Mouse (Mus musculus): ENCODE measurements around the gene Mboat7. TPM values are rescaled to one million over a fixed set of nuclear protein-coding genes. Genes with fewer than 3 reads are reported as not detected.

Mboat7 gene
- polyA plus RNA-seq, 1 experiment, result 45.8 TPM

GRCm38 (mm10) chr7:3674507-3675227 is 18.7 kb downstream of the Mboat7 start:
- TF ChIP-seq CTCF (IDR thresholded peaks at IDR 0.05; ENCODE audit: control insufficient read depth, insufficient read depth, insufficient read length) (peak; percentile 86), USF1 (IDR thresholded peaks at IDR 0.05; ENCODE audit: low read depth) (no peak), MYOD1 (IDR thresholded peaks at IDR 0.05; ENCODE audit: control insufficient read depth, insufficient read length, low read depth) (no peak)
- Histone ChIP-seq H3K79me2 (ENCODE audit: control insufficient read depth, insufficient read depth) (no peaks in the 10 kb centered on the region), H3K27me3 (ENCODE audit: control insufficient read depth, insufficient read depth, insufficient read length) (no peaks in the 10 kb centered on the region), H3K79me3 (ENCODE audit: low read depth) (no peaks in the 10 kb centered on the region), H3ac (ENCODE audit: control insufficient read depth, insufficient read length, low read depth) (no peak overlapping the region), H3K4me3 (ENCODE audit: insufficient read depth, poor library complexity, severe bottlenecking) (no peak overlapping the region), H3K36me3 (ENCODE audit: control insufficient read depth, insufficient read depth) (no peaks in the 10 kb centered on the region)

GRCm38 (mm10) chr7:3666921-3667391 is 26.4 kb downstream of the Mboat7 start:
- Histone ChIP-seq H3K4me3 (ENCODE audit: insufficient read depth, poor library complexity, severe bottlenecking) (no peak overlapping the region), H3K79me3 (ENCODE audit: low read depth) (peaks cover 8% of the 10 kb centered on the region), H3K27me3 (ENCODE audit: control insufficient read depth, insufficient read depth, insufficient read length) (no peaks in the 10 kb centered on the region), H3K36me3 (ENCODE audit: control insufficient read depth, insufficient read depth) (no peaks in the 10 kb centered on the region), H3ac (ENCODE audit: control insufficient read depth, insufficient read length, low read depth) (peak overlapping the region; percentile 6), H3K79me2 (ENCODE audit: control insufficient read depth, insufficient read depth) (peaks cover 18% of the 10 kb centered on the region)
- TF ChIP-seq MAX (IDR thresholded peaks at IDR 0.05) (no peak), CTCF (IDR thresholded peaks at IDR 0.05; ENCODE audit: control insufficient read depth, insufficient read depth, insufficient read length) (no peak), MYOG (IDR thresholded peaks at IDR 0.05; ENCODE audit: control insufficient read depth, extremely low read depth, insufficient read length) (no peak), CEBPB (IDR thresholded peaks at IDR 0.05; ENCODE audit: low read depth) (no peak), MYOD1 (IDR thresholded peaks at IDR 0.05; ENCODE audit: control insufficient read depth, insufficient read length, low read depth) (no peak), FOSL1 (IDR thresholded peaks at IDR 0.05; ENCODE audit: insufficient read depth, low read length, poor library complexity, severe bottlenecking) (no peak), USF1 (IDR thresholded peaks at IDR 0.05; ENCODE audit: low read depth) (no peak)

- peak within 1 kb of the TSS; percentile 99 for H3ac ChIP-seq (ENCODE audit: control insufficient read depth, insufficient read length, low read depth)
- peaks cover 8% of the 10 kb centered on the region for H3K79me3 ChIP-seq (ENCODE audit: low read depth)
- peaks cover 18% of the 10 kb centered on the region for H3K79me2 ChIP-seq (ENCODE audit: control insufficient read depth, insufficient read depth)
- peaks cover 12% of the 10 kb centered on the region for H3K36me3 ChIP-seq (ENCODE audit: control insufficient read depth, insufficient read depth)
- H3K4me3 ChIP-seq (ENCODE audit: insufficient read depth, poor library complexity, severe bottlenecking), result peak within 1 kb of the TSS; percentile 48
- H3K27me3 ChIP-seq (ENCODE audit: control insufficient read depth, insufficient read depth, insufficient read length), result no peaks in the 10 kb centered on the region
- no peak for TF ChIP-seq CTCF (IDR thresholded peaks at IDR 0.05; ENCODE audit: control insufficient read depth, insufficient read depth, insufficient read length)
- peak; percentile 54 for TF ChIP-seq MAX (IDR thresholded peaks at IDR 0.05)
- no peak for TF ChIP-seq MYOD1 (IDR thresholded peaks at IDR 0.05; ENCODE audit: control insufficient read depth, insufficient read length, low read depth)
- TF ChIP-seq MYOG (IDR thresholded peaks at IDR 0.05; ENCODE audit: control insufficient read depth, extremely low read depth, insufficient read length), result no peak
Measured at GRCm38 (mm10) chr7:3665215-3666114, 27.9 kb downstream of the Mboat7 start, which contains the start of gene Leng1. Leng1 (minus strand) TSS chr7:3665840.

GRCm38 (mm10) chr7:3664524-3665214 is 28.7 kb downstream of the Mboat7 start:
- H3K79me3 ChIP-seq (ENCODE audit: low read depth), result peaks cover 8% of the 10 kb centered on the region
- no peaks in the 10 kb centered on the region for H3K27me3 ChIP-seq (ENCODE audit: control insufficient read depth, insufficient read depth, insufficient read length)
- peak overlapping the region; percentile 48 for H3K4me3 ChIP-seq (ENCODE audit: insufficient read depth, poor library complexity, severe bottlenecking)
- no peak for TF ChIP-seq MAX (IDR thresholded peaks at IDR 0.05)
- peak overlapping the region; percentile 99 for H3ac ChIP-seq (ENCODE audit: control insufficient read depth, insufficient read length, low read depth)
- H3K79me2 ChIP-seq (ENCODE audit: control insufficient read depth, insufficient read depth), result peaks cover 18% of the 10 kb centered on the region
- peaks cover 18% of the 10 kb centered on the region for H3K36me3 ChIP-seq (ENCODE audit: control insufficient read depth, insufficient read depth)

- Histone ChIP-seq H3K27me3 (ENCODE audit: control insufficient read depth, insufficient read depth, insufficient read length) (no peaks in the 10 kb centered on the region), H3K79me2 (ENCODE audit: control insufficient read depth, insufficient read depth) (peaks cover 2% of the 10 kb centered on the region), H3K36me3 (ENCODE audit: control insufficient read depth, insufficient read depth) (peaks cover 62% of the 10 kb centered on the region), H3K79me3 (ENCODE audit: low read depth) (peaks cover under 1% of the 10 kb centered on the region), H3ac (ENCODE audit: control insufficient read depth, insufficient read length, low read depth) (no peak overlapping the region), H3K4me3 (ENCODE audit: insufficient read depth, poor library complexity, severe bottlenecking) (no peak overlapping the region)
- TF ChIP-seq MYOD1 (IDR thresholded peaks at IDR 0.05; ENCODE audit: control insufficient read depth, insufficient read length, low read depth), result no peak
- no peak for TF ChIP-seq FOSL1 (IDR thresholded peaks at IDR 0.05; ENCODE audit: insufficient read depth, low read length, poor library complexity, severe bottlenecking)
- TF ChIP-seq MAX (IDR thresholded peaks at IDR 0.05), result no peak
- no peak for TF ChIP-seq USF1 (IDR thresholded peaks at IDR 0.05; ENCODE audit: low read depth)
- TF ChIP-seq CTCF (IDR thresholded peaks at IDR 0.05; ENCODE audit: control insufficient read depth, insufficient read depth, insufficient read length), result no peak
- TF ChIP-seq CEBPB (IDR thresholded peaks at IDR 0.05; ENCODE audit: low read depth), result no peak
- no peak for TF ChIP-seq MYOG (IDR thresholded peaks at IDR 0.05; ENCODE audit: control insufficient read depth, extremely low read depth, insufficient read length)
Measured at GRCm38 (mm10) chr7:3658578-3658977, 34.7 kb downstream of the Mboat7 start.

Measured in C2C12 (cell line).